Mouse (Mus musculus) liver, embryonic 13.5 days (tissue): ENCODE measurements around the gene Vps16. TPM values are rescaled to one million over a fixed set of nuclear protein-coding genes. Genes with fewer than 3 reads are reported as not detected.

Source experiments
- ATAC-seq: fragments of 200-750 bp; cut with Nextera tagmentation; 2 replicates; pipeline ENCODE4 v1.8.0; 2017; ENCODE audit warnings: low read depth, mild to moderate bottlenecking, moderate number of reproducible peaks, moderate library complexity
- DNase-seq: peaks from one replicate; pipeline ENCODE4 v3.0.0; 2022
- H3K27ac ChIP-seq: fragments of 300-500 bp; sonication (generic); 2 replicates; pipeline ENCODE4 v1.5.1; 2015; ENCODE audit warnings: moderate library complexity, mild to moderate bottlenecking, inconsistent platforms
- H3K27me3 ChIP-seq: fragments of 300-500 bp; sonication (generic); 2 replicates; pipeline ENCODE4 v1.6.1; 2015; ENCODE audit warnings: mild to moderate bottlenecking, inconsistent platforms
- H3K36me3 ChIP-seq: fragments of 300-500 bp; sonication (generic); 2 replicates; pipeline ENCODE4 v1.6.1; 2015; ENCODE audit warnings: mild to moderate bottlenecking, inconsistent platforms
- H3K4me1 ChIP-seq: fragments of 300-500 bp; sonication (generic); replicated peaks from 2 replicates; pipeline ENCODE4 v1.6.1; 2015; ENCODE audit warnings: inconsistent platforms
- H3K4me2 ChIP-seq: fragments of 300-500 bp; sonication (generic); 2 replicates; pipeline ENCODE4 v1.6.1; 2015; ENCODE audit warnings: inconsistent platforms, mild to moderate bottlenecking, moderate library complexity
- H3K4me3 ChIP-seq: fragments of 300-500 bp; sonication (generic); replicated peaks from 2 replicates; pipeline ENCODE4 v1.5.1; 2015; ENCODE audit warnings: mild to moderate bottlenecking, inconsistent platforms
- H3K9ac ChIP-seq: fragments of 300-500 bp; sonication (generic); 2 replicates; pipeline ENCODE4 v1.6.1; 2015; ENCODE audit warnings: mild to moderate bottlenecking, inconsistent platforms
- H3K9me3 ChIP-seq: fragments of 300-500 bp; sonication (generic); replicated peaks from 2 replicates; pipeline ENCODE4 v1.6.1; 2016; ENCODE audit warnings: inconsistent platforms
- WGBS: fragments of 180-500 bp; shearing (Covaris S2); methylation state at CpG from one replicate; pipeline ENCODE4 v1.1.7; 2015; ENCODE audit not compliant: insufficient replicate concordance; 5-methylcytosine and 5-hydroxymethylcytosine counted together
- polyA plus RNA-seq: library from polyadenylated mRNA; unstranded; fragments of >200 nt; fragmentation: Nextera tagmentation; extraction: Ambion mirVana; gene quantifications from 2 replicates; pipeline ENCODE4 v1.2.1, GENCODE M21; 2015

Vps16 gene
- polyA plus RNA-seq = 46.0 and 47.3 TPM in 2 replicates

- Histone ChIP-seq H3K27me3 (no peaks in the 10 kb centered on the region), H3K4me2 (peak within 1 kb of the TSS; percentile 95), H3K9me3 (no peaks in the 10 kb centered on the region), H3K4me3 (peak within 1 kb of the TSS; percentile 83), H3K36me3 (peaks cover 20% of the 10 kb centered on the region), H3K9ac (peak within 1 kb of the TSS; percentile 84), H3K27ac (peak within 1 kb of the TSS; percentile 77), H3K4me1 (peaks cover 53% of the 10 kb centered on the region)
- DNase-seq (peak; percentile 86), ATAC-seq (peak; percentile 92)
- WGBS = under 1% methylated on average over 58 of the region's 58 CpGs
These were observed at the start of gene Vps16, which contains the start of gene Pced1a for GRCm38 (mm10) chr2:130424126-130424853. Vps16 (plus strand) TSS chr2:130424339. Pced1a (minus strand) TSS chr2:130424701.

- WGBS = 65% methylated on average over 4 of the region's 4 CpGs
- peaks cover 28% of the 10 kb centered on the region for H3K4me1 ChIP-seq
- H3K27ac ChIP-seq = no peak overlapping the region
- no peaks in the 10 kb centered on the region for H3K36me3 ChIP-seq
- no peaks in the 10 kb centered on the region for H3K9me3 ChIP-seq
- ATAC-seq (no peak), DNase-seq (no peak)
- peaks cover 6% of the 10 kb centered on the region; the same call in 1 of the 2 replicates for H3K27me3 ChIP-seq
- H3K9ac ChIP-seq = no peak overlapping the region
- no peak overlapping the region for H3K4me3 ChIP-seq
- H3K4me2 ChIP-seq = no peak overlapping the region
These were observed 49.2 kb upstream of the Vps16 start for GRCm38 (mm10) chr2:130374951-130375350.

- no peak for ATAC-seq
- no peaks in the 10 kb centered on the region for H3K9me3 ChIP-seq
- WGBS = 48% methylated on average over 3 of the region's 3 CpGs
- no peak overlapping the region for H3K4me2 ChIP-seq
- no peak overlapping the region for H3K4me3 ChIP-seq
- no peaks in the 10 kb centered on the region for H3K36me3 ChIP-seq
- H3K27ac ChIP-seq = no peak overlapping the region
- peaks cover 16% of the 10 kb centered on the region for H3K27me3 ChIP-seq
- H3K9ac ChIP-seq = no peak overlapping the region
- H3K4me1 ChIP-seq = no peaks in the 10 kb centered on the region
- no peak for DNase-seq
These were observed 40.9 kb upstream of the Vps16 start for GRCm38 (mm10) chr2:130383205-130383604.

GRCm38 (mm10) chr2:130383895-130384294, 40.2 kb upstream of the Vps16 start:
- WGBS = 62% methylated on average over 6 of the region's 6 CpGs
- Histone ChIP-seq H3K27ac (no peak overlapping the region), H3K36me3 (no peaks in the 10 kb centered on the region), H3K9ac (no peak overlapping the region), H3K4me1 (no peaks in the 10 kb centered on the region), H3K9me3 (no peaks in the 10 kb centered on the region), H3K27me3 (peaks cover 15% of the 10 kb centered on the region), H3K4me3 (no peak overlapping the region), H3K4me2 (no peak overlapping the region)
- ATAC-seq = no peak
- no peak for DNase-seq

GRCm38 (mm10) chr2:130386212-130386611, 37.9 kb upstream of the Vps16 start:
- Histone ChIP-seq H3K9me3 (no peaks in the 10 kb centered on the region), H3K9ac (no peak overlapping the region), H3K4me2 (no peak overlapping the region), H3K27ac (no peak overlapping the region), H3K27me3 (peaks cover 6% of the 10 kb centered on the region; the same call in 1 of the 2 replicates), H3K4me3 (no peak overlapping the region), H3K36me3 (no peaks in the 10 kb centered on the region), H3K4me1 (no peaks in the 10 kb centered on the region)
- DNase-seq (no peak), ATAC-seq (no peak)
- WGBS = 38% methylated on average over 1 of the region's 1 CpGs

GRCm38 (mm10) chr2:130388796-130389195, 35.3 kb upstream of the Vps16 start:
- no peak overlapping the region for H3K4me2 ChIP-seq
- H3K4me1 ChIP-seq = no peaks in the 10 kb centered on the region
- DNase-seq (no peak), ATAC-seq (no peak)
- no peaks in the 10 kb centered on the region for H3K9me3 ChIP-seq
- H3K36me3 ChIP-seq = no peaks in the 10 kb centered on the region
- H3K27me3 ChIP-seq = no peaks in the 10 kb centered on the region
- H3K27ac ChIP-seq = no peak overlapping the region
- H3K9ac ChIP-seq = no peak overlapping the region
- 60% methylated on average over 2 of the region's 2 CpGs for WGBS
- no peak overlapping the region for H3K4me3 ChIP-seq

GRCm38 (mm10) chr2:130390993-130391625, 33.0 kb upstream of the Vps16 start:
- WGBS = 58% methylated on average over 11 of the region's 11 CpGs
- Histone ChIP-seq H3K9me3 (no peaks in the 10 kb centered on the region), H3K27ac (no peak overlapping the region), H3K36me3 (no peaks in the 10 kb centered on the region), H3K4me2 (no peak overlapping the region), H3K9ac (no peak overlapping the region), H3K4me3 (no peak overlapping the region), H3K27me3 (peaks cover 4% of the 10 kb centered on the region), H3K4me1 (no peaks in the 10 kb centered on the region)
- ATAC-seq (no peak), DNase-seq (no peak)

GRCm38 (mm10) chr2:130392836-130393235, 31.3 kb upstream of the Vps16 start:
- no peak for DNase-seq
- Histone ChIP-seq H3K9me3 (no peaks in the 10 kb centered on the region), H3K27ac (no peak overlapping the region), H3K36me3 (no peaks in the 10 kb centered on the region), H3K9ac (no peak overlapping the region), H3K27me3 (peaks cover 22% of the 10 kb centered on the region), H3K4me2 (no peak overlapping the region), H3K4me1 (peaks cover 8% of the 10 kb centered on the region; the same call in 1 of the 2 replicates), H3K4me3 (no peak overlapping the region)
- WGBS = 67% methylated on average over 3 of the region's 3 CpGs
- no peak for ATAC-seq

GRCm38 (mm10) chr2:130395696-130396095, 28.4 kb upstream of the Vps16 start:
- Histone ChIP-seq H3K9me3 (no peaks in the 10 kb centered on the region), H3K36me3 (no peaks in the 10 kb centered on the region), H3K4me2 (no peak overlapping the region), H3K4me3 (no peak overlapping the region), H3K27ac (no peak overlapping the region), H3K4me1 (peaks cover 14% of the 10 kb centered on the region; the same call in 1 of the 2 replicates), H3K27me3 (peaks cover 42% of the 10 kb centered on the region), H3K9ac (no peak overlapping the region)
- DNase-seq = no peak
- ATAC-seq = no peak
- WGBS = 75% methylated on average over 11 of the region's 11 CpGs

GRCm38 (mm10) chr2:130397186-130397985, 26.8 kb upstream of the Vps16 start, which contains the start of gene Cpxm1:
Cpxm1 (minus strand) TSS chr2:130397574.
- Histone ChIP-seq H3K9me3 (no peaks in the 10 kb centered on the region), H3K9ac (peak within 1 kb of the TSS; percentile 48), H3K4me2 (peak within 1 kb of the TSS; percentile 65), H3K27me3 (peaks cover 42% of the 10 kb centered on the region), H3K4me1 (peaks cover 14% of the 10 kb centered on the region; the same call in 1 of the 2 replicates), H3K4me3 (peak within 1 kb of the TSS; percentile 53), H3K27ac (no peak within 1 kb of the TSS), H3K36me3 (no peaks in the 10 kb centered on the region)
- no peak for DNase-seq
- WGBS = 2% methylated on average over 39 of the region's 53 CpGs
- ATAC-seq = peak; percentile 51; the same call in 1 of the 2 replicates

- 14% methylated on average over 14 of the region's 14 CpGs for WGBS
- no peak for DNase-seq
These were observed 26.0 kb upstream of the Vps16 start for GRCm38 (mm10) chr2:130398091-130398490.

More at GRCm38 (mm10) chr2:130398091-130398490, 26.0 kb upstream of the Vps16 start:
- Histone ChIP-seq H3K4me2 (peak overlapping the region; percentile 65), H3K4me1 (peaks cover 14% of the 10 kb centered on the region; the same call in 1 of the 2 replicates), H3K27me3 (peaks cover 42% of the 10 kb centered on the region), H3K9ac (no peak overlapping the region), H3K4me3 (peak overlapping the region; percentile 53; the same call in 1 of the 2 replicates), H3K36me3 (no peaks in the 10 kb centered on the region), H3K9me3 (no peaks in the 10 kb centered on the region), H3K27ac (no peak overlapping the region)
- ATAC-seq = no peak
